Mouse (Mus musculus) liver, embryonic 14 days (tissue): ENCODE measurements around the gene Acot12. TPM values are rescaled to one million over a fixed set of nuclear protein-coding genes. Genes with fewer than 3 reads are reported as not detected.

Experiments used
- polyA plus RNA-seq: library from polyadenylated mRNA; depleted of rRNA; stranded (reverse); fragments of >200 nt; gene quantifications from 2 replicates; pipeline ENCODE4 v1.2.3, GENCODE M21; 2012; rRNA removed

The Acot12 gene
- polyA plus RNA-seq: 1.8 and 2.5 TPM in 2 replicates

DNA sequence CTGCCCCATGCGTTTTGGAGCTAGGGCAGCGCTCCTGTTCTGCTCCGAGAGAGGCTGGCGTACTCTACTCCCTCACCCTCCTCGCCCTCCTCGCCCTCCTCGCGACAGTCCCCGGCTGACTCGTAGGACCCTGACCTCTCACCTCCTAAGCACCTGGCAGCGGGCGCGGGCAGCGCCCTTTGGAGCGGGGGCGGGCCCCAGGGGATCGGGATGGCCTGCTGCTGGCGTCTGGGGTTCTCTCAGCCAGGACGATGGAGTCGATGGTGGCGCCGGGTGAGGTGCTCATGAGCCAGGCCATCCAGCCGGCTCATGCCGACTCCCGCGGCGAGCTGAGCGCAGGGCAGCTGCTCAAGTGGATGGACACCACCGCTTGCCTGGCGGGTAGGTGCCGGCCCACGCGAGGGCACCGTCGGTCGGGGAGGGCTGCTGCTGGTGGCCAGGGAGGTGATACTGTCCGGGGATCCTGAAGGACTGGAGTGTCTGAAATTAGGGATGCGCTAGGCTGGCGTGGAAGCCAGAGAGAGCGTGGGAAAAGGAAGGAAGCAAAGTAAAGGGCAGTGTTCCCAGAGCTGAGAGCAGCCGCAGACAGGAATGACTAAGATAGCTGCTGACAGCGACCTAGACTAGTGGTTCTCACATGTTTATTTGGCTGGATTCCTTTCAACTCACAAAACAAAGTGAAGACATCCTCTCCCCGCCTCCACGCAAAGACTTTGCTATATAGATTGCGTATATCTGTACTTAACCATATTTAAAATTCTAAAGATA, at the start of gene Acot12:
TSS of gene Acot12 (plus strand) at position 233 of the 768 bp plus-strand sequence.

DNA sequence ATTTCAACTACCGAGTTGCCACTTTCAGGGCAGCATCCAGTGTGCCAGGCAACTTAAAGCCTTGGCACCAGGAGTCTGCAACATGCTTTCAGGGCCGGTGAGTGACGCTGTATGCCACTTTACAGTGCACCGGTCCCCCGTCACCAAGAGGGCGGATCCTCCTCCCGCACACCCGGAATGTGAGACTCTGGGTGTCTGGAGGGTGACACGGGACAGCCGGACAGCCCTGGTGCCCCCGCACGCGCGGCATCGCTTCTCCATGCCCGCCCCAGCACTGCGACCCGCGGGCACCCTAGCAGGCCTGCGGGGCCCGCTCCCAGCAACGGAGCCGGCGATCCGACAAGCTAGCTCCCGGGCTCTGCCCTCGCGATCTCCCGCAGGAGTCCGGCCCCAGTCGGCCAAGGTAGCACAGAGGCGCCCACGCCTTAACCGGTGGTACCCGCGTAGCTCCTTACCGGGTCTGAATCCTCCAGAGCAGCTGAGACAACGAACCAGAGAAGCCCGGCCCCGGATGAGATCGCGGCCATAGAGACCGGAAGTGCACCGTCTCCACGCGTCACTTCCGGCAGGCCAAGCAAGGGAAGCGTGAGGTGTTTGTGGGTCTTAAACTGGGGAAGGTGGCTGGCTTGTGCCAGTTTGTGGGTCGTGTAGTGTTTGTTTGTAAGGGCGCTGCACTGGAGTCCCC, 66.0 kb downstream of the Acot12 start, which contains the start of gene Zcchc9:
TSS of gene Zcchc9 (minus strand) at position 551 of the 685 bp plus-strand sequence.

Other genes starting within 250 kb of the Acot12 start
- 13.5 and 13.7 TPM in 2 replicates for gene Zcchc9, start 66.2 kb downstream of the Acot12 start, polyA plus RNA-seq
- gene Ckmt2, start 135.4 kb downstream of the Acot12 start, polyA plus RNA-seq: 0.01 and 0.10 TPM in 2 replicates